Mouse (Mus musculus): ENCODE data around the gene Grb2.

DNA sequence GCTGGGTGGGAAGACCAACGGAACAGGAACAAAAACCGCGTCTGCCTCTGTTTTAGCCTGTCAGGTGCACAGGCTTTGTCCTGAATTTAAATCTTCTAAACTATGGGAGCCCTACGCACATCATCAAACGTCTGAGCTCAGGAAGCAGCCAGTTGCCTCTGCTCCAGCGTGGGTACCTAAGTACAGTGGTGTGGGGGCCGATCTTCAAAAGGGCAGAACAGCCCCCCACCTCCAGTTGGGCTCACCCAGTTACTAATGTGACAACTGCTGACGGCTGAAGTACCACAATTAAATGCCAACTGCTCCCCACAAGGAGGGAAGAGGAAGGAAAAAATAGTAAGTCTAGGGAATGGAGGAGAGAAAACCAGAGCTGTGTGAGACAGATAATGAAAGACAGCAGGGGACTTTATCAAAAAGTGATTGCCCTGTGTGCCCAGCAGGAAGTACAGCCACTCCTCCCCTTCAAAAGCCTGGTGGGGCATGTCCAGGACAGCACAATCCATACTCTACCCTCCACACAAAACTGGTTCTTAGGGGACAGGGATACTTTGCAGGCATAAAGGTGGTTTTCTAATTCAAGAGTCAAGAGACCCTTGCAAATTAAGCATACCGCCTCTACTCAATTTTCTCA lies 34.0 kb downstream of the Grb2 start:
- TF ChIP-seq EP300 (optimal IDR thresholded peaks at IDR 0.05) (no peak), CTCF (IDR thresholded peaks at IDR 0.05; ENCODE audit: low read depth) (no peak)
